Mouse (Mus musculus) cerebellum, postnatal 10 days (tissue): ENCODE results near the gene Ptgs1.
A peak's percentile ranks its signal among the peaks of the same experiment; 100 is the strongest.
"Not testable (repeated sequence)": the region's sequence is repeated elsewhere in the genome, so short reads cannot be mapped to it uniquely, and the experiment has no call there.

Experiments used
- DNase-seq, 2 experiments: peaks; one replicate each; pipeline ENCODE4 v3.0.0; 2021; ENCODE audit warnings: mixed read lengths in 2 of 2

Ptgs1 gene

GRCm38 (mm10) chr2:36230366-36230765 is at the start of gene Ptgs1:
TSS of gene Ptgs1 (plus strand) at chr2:36230426.
- DNase-seq: peak; percentile 59 to 60

GRCm38 (mm10) chr2:36181587-36182368 is 48.4 kb upstream of the Ptgs1 start:
- DNase-seq: not testable (repeated sequence)

DNA sequence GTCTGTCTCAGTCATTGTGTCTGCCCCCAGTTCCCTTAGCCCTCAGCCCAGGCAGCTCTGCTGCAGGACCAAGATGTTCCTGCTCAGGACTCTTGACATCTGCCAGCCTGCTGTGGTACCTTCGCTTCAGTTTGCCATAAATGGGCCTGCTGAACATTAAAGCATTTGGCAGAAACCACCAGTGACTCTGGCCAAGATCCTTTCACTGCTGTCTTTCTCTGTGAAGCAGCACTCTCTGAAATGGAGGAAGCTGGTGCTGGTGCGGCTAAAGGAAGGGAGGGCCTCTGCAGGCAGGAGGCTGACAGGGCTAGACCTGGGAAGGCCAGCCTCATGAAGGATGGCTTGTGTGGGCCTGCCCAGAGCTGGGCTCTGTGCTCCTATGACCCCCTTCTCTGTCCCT is 46.9 kb upstream of the Ptgs1 start:
- DNase-seq: peak; percentile 51 to 65

GRCm38 (mm10) chr2:36184192-36184591 is 46.0 kb upstream of the Ptgs1 start:
- no peak for DNase-seq

DNA sequence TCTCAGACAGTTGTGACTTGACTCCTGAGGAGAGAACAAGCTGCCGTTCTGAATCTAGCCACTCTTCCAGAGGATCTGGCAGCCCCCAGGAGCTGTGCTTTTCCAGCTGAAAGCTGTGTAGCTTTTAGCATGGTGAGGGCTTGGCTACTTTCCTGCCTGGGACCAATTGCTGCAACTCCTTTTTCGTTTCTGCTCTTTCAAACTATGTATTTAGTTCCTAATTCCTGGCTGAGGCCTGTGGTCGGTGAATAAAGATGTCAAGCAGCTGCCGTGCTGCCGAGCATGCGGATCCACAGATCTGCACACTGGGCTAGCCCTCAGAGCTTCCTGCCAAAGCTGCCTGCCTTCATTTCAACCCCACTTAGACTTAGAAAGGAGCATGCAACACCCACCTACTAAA is 45.4 kb upstream of the Ptgs1 start:
- peak; percentile 40 to 60 for DNase-seq

DNA sequence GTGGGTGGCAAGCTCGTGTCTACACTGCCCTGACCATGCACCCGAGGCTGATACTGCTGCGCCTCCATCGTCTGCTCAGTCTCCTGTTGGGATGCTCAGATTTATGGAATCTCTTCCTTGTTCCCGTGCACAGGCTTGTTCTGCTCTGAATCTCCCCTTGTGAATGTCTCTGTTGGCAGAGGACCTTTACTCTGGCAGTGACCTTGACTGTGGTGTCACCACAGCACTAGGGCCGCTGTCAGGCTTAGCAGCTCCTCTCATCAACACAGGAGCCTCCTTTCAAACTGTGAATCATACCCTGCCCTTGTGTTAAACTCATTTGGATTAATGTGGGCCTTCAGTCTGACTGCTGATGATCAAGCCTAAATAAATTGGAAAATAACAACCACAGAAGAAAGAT is 41.0 kb upstream of the Ptgs1 start:
- not testable (repeated sequence) for DNase-seq

DNA sequence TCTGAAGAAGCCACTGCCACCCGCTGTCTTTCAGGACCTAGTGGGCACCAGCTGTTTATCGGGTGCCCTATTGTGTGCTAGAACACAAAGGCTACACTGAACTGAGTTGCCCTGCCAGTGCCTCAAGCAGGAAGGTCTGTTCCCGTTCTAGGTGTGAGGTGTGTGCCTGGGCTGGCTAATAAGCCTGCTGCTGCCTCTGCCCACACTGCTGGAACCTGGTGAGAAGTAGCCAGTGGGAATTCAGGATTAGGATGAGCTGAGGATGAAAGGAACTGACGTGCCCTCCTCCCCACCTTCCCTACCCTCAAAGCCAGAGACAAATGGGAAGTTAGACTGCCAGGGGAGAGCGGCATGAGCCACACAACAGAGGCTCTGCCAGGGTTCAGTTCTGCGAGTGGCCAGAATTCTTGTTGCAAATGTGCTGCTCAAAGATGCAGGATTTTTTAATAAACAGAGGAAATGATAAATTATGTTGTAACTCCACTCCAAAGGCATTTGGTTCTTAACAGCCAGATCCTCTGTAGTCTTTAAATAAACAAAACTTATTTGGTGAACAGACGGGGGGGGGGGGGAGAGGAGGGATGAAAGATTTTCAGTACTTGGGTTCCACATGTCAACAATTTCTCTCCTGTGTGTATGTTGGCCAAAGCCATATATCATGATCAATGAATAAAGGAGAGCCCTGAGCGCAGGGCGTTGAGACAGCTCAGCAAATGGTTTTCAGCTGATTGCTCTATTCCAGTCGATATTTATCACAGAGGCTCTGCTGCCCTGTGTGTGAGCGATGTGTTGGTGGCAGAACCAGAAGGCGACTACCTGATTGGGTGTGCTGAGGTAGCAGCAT is 38.9 kb upstream of the Ptgs1 start:
- no peak for DNase-seq

- no peak for DNase-seq
Observed at GRCm38 (mm10) chr2:36197021-36197420, 33.2 kb upstream of the Ptgs1 start.

DNA sequence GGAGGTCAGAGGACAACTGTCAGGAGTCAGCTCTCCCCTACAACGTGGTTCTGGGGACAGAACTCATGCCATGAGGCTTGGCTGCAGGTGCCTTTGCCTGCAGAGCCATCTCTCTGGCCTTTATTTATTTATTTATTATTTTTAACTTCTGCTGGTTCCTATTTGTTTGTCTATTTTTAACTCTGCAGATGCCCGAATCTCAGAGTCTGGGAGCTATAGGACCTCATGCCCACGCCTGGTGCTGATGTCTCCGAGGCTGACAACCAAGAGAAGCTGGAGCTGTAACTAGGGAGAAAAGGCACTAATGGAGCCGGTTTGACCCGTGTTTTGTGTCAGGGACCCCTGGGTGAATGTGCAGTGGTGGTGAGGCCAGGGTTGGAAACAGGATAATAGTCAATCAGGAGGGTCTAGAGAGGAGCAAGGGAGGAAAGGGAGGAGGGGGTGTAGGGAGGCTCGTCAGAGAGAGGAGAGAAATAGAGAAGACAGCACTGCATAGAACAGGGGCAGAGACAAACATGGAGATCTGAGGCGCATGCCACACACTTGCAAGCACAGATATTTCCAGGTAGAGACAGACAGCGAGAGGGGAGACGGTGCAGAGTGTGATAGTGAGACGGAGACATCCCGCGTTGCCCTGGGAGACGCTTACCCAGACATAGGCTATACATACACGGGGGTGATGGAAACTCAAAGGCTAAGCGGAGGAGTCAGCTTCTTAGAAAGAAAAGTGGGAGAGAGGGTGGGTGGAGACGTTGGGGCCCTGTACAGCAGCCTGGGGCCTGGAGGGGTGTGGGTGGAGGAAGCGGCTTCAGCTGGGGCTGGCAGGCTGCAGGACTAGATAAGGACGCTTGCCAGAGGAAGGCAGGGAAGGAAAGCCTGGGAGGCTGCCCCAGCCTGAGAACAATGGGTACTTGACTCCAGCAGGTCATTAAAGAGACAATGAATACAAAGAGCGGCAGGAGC is 32.0 kb upstream of the Ptgs1 start:
- peak in 1 of 2 experiments; percentile 13 for DNase-seq

DNA sequence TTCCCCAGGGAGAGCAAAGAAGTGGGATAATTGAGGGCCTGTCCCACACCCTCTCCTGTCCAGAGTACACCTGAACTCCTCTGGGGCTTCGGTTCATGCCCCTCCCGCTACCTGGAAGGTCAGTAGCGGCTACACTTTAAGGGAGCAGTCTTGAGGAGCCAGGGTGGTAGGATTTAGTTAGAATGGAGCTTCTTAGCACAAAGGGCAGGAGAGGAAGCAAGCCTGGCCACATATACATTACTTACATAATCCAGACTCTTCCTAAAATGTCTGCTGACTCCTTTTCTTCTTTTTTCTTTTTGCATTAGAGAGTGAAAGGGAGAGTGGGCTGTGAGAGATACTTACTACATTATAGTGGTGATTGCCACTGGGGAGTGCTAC is 31.4 kb upstream of the Ptgs1 start:
- no peak for DNase-seq

DNA sequence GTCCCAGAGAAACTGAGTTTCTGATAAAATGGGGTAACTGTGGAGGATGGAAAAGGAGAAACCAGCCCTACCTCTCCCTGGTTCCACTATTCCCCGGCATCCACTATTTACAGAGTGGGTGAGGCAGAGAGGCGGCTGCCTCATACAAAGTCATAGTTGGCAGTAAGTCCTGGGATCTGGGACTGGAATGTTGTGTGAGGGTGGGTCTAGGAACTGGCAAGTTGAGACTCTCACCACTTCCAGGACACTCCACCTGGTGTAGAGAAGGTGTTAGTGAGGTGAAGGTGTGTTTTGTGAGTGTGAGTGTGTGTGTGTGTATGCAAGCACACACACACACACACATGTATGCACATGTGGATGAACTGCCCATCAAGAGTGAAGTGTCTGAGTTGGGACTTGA is 29.4 kb upstream of the Ptgs1 start:
- no peak for DNase-seq

DNA sequence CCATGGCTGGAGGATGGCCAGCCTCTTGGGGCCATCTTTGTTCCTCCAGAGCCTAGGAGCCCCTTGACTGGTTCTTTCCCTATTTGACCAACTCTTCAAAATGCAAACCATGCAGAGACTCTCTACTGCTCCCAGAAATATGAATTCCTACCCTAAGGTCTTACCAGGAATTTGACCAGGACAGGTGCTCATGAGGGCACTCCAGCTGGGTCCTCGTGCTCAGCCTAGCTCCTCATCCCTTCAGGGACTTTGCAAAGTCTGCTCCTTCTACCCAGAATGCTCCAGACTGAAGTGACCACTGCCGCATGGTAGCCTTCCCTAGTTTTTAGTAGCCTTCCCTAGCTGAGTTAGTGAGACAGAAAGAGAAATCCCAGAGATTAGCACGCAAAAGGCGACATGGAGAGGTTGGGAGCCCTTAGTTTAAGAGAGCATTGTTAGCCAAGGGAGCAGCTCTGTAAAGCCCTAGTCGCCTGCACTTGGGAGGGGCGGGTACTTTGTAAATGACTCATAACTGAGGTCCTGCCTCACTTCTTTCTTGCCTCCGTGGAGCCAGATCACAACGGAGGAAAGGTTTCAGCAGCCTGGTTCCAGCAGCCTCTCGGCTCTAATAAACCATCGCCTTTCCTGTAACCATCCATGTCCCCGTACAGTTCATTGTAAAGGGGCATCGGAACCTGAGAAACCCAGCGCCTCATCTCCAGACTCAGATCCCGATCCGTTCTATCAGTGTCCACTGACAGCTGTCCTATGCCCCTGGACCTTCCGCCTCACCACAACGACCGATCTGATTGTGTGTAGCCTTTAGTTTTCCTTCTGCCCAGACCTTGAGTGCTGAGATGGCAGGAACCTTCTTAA is 28.2 kb upstream of the Ptgs1 start:
- DNase-seq: peak in 1 of 2 experiments; percentile 24

DNA sequence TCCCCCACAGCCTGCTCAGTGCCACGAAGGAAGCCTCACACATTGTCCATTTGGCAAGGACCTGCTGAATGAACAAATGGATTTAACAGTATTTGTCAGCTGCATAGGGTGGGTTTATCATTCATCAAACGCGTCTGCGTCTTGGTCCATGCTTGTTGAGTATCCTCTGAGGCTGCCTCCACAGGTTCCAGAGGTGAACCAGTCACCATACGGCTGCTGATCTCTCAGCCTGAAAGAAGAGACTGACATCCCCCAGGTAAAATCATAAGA is 27.7 kb upstream of the Ptgs1 start:
- DNase-seq: peak; percentile 39 to 52

DNA sequence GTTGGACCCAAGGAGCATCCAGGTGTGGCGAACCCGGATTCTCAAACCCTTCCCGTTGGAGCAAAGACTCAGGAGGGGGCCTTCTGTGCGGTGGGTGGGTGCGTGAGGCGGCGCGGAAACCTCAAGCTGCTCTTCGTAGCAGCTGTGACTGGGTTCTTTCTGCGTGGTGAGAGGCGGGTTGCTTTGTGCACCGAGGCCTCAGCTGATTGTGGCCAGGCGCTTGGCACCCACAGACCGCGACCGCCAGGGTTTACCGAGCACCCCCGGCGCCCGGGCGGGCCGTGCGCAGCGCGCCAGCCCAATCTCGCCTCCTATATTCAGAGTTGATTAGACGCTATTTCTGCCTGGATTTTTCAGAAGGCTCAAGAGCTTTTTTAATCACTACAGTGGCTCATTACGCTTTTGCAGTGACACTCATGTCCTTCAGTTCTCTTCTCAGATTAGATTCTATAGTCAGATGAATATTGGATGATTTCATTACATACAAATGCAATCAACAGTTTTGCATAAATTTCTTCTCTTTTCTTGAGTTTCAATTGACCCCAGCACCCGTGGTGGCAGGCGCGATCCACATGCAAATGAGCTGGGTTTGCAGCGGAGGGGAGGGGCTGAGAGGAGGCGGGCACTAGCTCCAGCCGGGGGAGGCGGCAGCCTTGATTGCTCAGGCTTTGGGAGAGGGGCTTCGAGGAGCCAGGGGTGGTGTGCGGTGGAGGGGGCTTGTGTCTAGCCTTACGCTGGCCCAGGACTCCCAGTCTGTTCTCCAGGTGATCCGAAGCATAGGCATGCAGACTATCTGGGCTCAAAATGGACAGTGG is 27.0 kb upstream of the Ptgs1 start:
- DNase-seq: peak; percentile 66 to 69

DNA sequence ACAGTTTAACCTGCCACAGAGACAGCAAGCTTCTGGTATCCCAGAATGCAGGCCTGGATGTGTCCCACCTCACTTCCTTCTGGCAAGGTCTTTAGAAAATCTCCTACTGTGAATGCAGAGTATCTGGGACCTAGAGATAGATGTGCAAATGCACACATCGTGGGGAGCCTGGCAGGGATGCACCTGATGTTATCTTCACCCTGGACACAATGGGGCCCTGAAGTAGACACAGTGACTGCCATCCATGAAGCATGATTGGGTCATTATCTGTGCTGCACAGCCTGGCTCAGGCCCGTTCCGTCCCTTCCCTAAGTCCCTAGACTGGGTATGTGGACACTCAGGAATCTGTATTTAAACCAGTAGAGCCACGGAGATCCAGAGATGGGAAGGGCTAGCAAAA is 25.6 kb upstream of the Ptgs1 start:
- no peak for DNase-seq

DNA sequence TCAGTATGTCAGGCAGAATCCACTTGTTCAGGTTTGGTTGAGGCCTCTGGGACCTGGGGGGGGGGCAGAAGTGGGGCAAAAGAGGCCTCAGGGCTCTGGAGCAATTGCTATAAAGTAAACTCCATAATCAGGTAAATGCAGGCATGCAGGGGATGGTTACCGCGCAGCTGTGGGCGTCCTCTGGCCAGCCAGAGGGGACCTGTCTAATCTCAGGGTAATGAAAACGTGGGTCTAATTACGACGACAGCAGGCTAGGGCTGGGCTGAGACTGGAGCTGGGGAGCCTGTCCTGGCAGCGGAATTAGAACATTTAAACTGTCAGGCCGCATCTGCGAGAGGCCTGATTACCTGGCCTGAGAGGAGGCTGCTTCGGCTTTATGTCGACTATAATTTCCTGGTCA is 23.2 kb upstream of the Ptgs1 start:
- no peak for DNase-seq

DNA sequence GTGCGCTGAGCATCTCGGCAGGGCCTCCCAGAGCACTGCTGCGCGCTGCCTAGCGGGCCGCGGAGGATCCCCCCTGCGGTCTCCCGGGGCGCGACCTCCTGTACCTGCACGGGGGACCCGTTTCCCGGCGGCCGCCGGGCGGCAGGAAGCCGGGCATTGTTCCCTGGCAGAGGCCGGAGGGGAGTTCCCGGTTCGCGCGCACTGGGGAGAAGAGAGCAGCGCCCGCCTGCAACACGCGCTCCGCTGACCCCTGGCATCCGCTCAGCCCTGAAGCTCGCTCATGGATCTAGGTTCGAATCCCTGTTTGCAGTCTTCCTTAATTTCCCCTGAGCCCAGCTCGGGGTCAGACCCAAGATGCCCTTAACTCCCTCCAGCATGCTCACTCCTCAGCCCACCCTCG is 19.4 kb upstream of the Ptgs1 start:
- peak in 1 of 2 experiments; percentile 41 for DNase-seq

- no peak for DNase-seq
Observed at GRCm38 (mm10) chr2:36211785-36212184, 18.4 kb upstream of the Ptgs1 start.

DNA sequence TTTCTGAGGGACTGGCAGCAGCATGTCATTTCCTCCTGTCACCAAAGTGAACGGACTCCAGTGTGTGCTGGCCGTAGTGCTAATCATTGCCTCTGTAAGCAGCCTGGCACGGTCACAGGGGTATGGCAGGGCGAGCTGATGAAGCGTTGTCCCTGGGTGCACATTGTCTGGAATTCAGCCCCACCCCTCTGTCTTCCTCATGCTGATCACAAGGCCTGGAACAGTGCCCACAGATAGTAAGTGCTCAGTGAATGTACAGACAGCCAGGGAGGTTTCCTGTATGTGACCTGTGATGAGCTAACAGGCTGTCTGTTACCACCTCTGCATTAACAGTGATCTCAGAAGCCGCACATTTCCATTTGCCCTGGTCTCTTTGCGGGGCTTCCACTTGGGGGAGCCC is 17.1 kb upstream of the Ptgs1 start:
- DNase-seq: peak in 1 of 2 experiments; percentile 38

DNA sequence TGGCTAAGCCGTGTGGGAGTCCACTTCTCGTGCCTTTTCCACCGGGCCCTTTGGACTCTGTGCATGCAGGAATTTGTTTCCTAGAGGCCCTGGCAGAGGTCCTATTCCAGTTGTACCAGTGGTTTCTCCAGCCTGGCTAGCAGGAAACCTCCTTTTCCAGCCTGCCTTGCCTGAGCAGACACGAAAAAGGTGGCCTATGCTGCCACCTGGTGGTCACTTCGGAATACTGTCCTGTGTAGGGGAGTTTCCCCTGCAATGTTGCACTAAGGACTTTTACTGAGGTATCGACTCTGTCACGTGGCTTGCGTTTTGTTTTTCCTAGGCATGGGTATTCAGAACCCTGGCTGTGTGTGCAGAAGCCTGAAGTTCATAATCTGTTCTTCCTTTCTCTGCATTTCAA is 16.2 kb upstream of the Ptgs1 start:
- DNase-seq: peak; percentile 92 to 93

GRCm38 (mm10) chr2:36214425-36214824 is 15.8 kb upstream of the Ptgs1 start:
- DNase-seq: peak; percentile 55 to 62
